Mouse (Mus musculus) hindbrain, postnatal 0 days (tissue): ENCODE measurements at regions not wholly inside any gene's neighbourhood (a gene's known extent, or its start where the extent isn't known, plus 50 kb on each side); places are given as distances from the start of the nearest gene placed in this dataset.

Experiments used
- ATAC-seq: fragments of 200-750 bp; cut with Nextera tagmentation; 2 replicates; pipeline ENCODE4 v1.8.0; 2017; ENCODE audit warnings: mild to moderate bottlenecking, moderate TSS enrichment, moderate library complexity
- DNase-seq: peaks from one replicate; pipeline ENCODE4 v3.0.0-alpha.2; 2015; ENCODE audit warnings: low spot score
- H3K27ac ChIP-seq: fragments of 300-500 bp; sonication (generic); 2 replicates; pipeline ENCODE4 v1.5.1; 2014; ENCODE audit warnings: mild to moderate bottlenecking
- H3K27me3 ChIP-seq: fragments of 300-500 bp; sonication (generic); 2 replicates; pipeline ENCODE4 v1.6.1; 2014; ENCODE audit warnings: low read length, mixed read lengths; ENCODE audit not compliant: insufficient read depth
- H3K36me3 ChIP-seq: fragments of 300-500 bp; sonication (generic); 2 replicates; pipeline ENCODE4 v1.6.1; 2014; ENCODE audit warnings: low read length, mixed read lengths; ENCODE audit not compliant: insufficient read depth
- H3K4me1 ChIP-seq: fragments of 300-500 bp; sonication (generic); 2 replicates; pipeline ENCODE4 v1.6.1; 2014; ENCODE audit warnings: antibody characterized with exemption, low read length, mixed read lengths; ENCODE audit not compliant: insufficient read depth
- H3K4me2 ChIP-seq: fragments of 300-500 bp; sonication (generic); 2 replicates; pipeline ENCODE4 v1.6.1; 2014; ENCODE audit warnings: low read depth, mild to moderate bottlenecking, low read length, moderate library complexity, mixed read lengths
- H3K4me3 ChIP-seq: fragments of 300-500 bp; sonication (generic); 2 replicates; pipeline ENCODE4 v1.5.1; 2014; ENCODE audit warnings: low read length
- H3K9ac ChIP-seq: fragments of 300-500 bp; sonication (generic); replicated peaks from 2 replicates; pipeline ENCODE4 v1.6.1; 2014; ENCODE audit warnings: mild to moderate bottlenecking, low read length, moderate library complexity, mixed read lengths
- H3K9me3 ChIP-seq: fragments of 300-500 bp; sonication (generic); 2 replicates; pipeline ENCODE4 v1.6.1; 2016; ENCODE audit warnings: low read length, mixed read lengths
- CTCF ChIP-seq: IDR thresholded peaks from 2 replicates; pipeline ENCODE4 v1.5.1; 2016; ENCODE audit warnings: antibody characterized with exemption, control low read depth, low read depth
- WGBS: fragments of 180-500 bp; shearing (Covaris S2); extraction: QIAGEN DNeasy Blood & Tissue Kit; methylation state at CpG from one replicate; pipeline ENCODE4 v1.1.7; 2014; 5-methylcytosine and 5-hydroxymethylcytosine counted together

GRCm38 (mm10) chr14:74553636-74554035 lies 87.0 kb upstream of the Htr2a start:
- H3K4me3 ChIP-seq = no peak overlapping the region
- no peaks in the 10 kb centered on the region for H3K4me1 ChIP-seq
- ATAC-seq (no peak), DNase-seq (no peak)
- no peak overlapping the region for H3K27ac ChIP-seq
- no peaks in the 10 kb centered on the region for H3K36me3 ChIP-seq
- no peak overlapping the region for H3K9ac ChIP-seq
- 59% methylated on average over 1 of the region's 1 CpGs for WGBS
- H3K9me3 ChIP-seq = no peaks in the 10 kb centered on the region
- H3K4me2 ChIP-seq = no peak overlapping the region
- H3K27me3 ChIP-seq = no peaks in the 10 kb centered on the region
- TF ChIP-seq CTCF = no peak

DNA sequence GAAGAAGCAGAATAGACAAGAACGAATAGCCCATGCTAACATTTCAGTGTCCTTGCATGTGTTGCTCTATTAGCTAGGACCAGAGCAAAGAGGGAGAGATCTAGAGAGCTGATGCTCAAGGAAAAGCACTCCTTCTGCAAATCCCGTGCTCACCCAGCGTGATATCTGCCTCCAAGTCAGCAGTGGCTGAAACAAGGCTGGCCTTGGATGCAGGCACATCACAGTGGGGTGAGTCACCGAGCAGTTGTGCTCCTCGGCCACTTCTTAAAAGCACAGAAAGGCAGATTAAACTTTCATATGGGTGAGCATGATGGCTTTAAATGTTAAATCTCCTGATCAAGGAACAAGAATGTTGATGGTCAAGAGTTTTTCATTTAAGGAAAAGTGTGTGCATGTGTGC lies 82.3 kb upstream of the Htr2a start:
- no peaks in the 10 kb centered on the region for H3K27me3 ChIP-seq
- H3K9me3 ChIP-seq = no peaks in the 10 kb centered on the region
- H3K9ac ChIP-seq = no peak overlapping the region
- no peak overlapping the region for H3K4me2 ChIP-seq
- TF ChIP-seq CTCF = no peak
- ATAC-seq (no peak), DNase-seq (no peak)
- H3K27ac ChIP-seq = no peak overlapping the region
- H3K4me1 ChIP-seq = no peaks in the 10 kb centered on the region
- 70% methylated on average over 5 of the region's 5 CpGs for WGBS
- H3K36me3 ChIP-seq = no peaks in the 10 kb centered on the region
- no peak overlapping the region for H3K4me3 ChIP-seq
